Mouse (Mus musculus) CH12.LX (cell line): ENCODE results near the gene Psmd2.

Experiments
- CHD2 ChIP-seq: IDR thresholded peaks from 2 replicates; pipeline ENCODE4 v1.6.1; 2011; ENCODE audit warnings: low read length, improper control_type of control experiment
- CTCF ChIP-seq, 2 experiments: IDR thresholded peaks in 1 of 2; conservative IDR thresholded peaks in 1 of 2; 2 replicates each; pipeline ENCODE4 v1.5.1; 2011 to 2012; ENCODE audit warnings: low read depth in 2 of 2, low read length in 2 of 2, improper control_type of control experiment in 1 of 2, inconsistent platforms in 1 of 2, mild to moderate bottlenecking in 1 of 2, moderate library complexity in 1 of 2
- MAX ChIP-seq: IDR thresholded peaks from 2 replicates; pipeline ENCODE4 v1.6.1; 2011; ENCODE audit warnings: low read length, improper control_type of control experiment
- MAZ ChIP-seq: IDR thresholded peaks from 2 replicates; pipeline ENCODE4 v1.6.1; 2012; ENCODE audit warnings: low read depth, mild to moderate bottlenecking, inconsistent platforms, low read length, improper control_type of control experiment, moderate library complexity
- MEF2A ChIP-seq: IDR thresholded peaks from 2 replicates; pipeline ENCODE4 v1.6.1; 2014; ENCODE audit warnings: low read depth, mild to moderate bottlenecking, inconsistent platforms, low read length, improper control_type of control experiment, borderline replicate concordance
- POLR2A ChIP-seq: IDR thresholded peaks from 2 replicates; pipeline ENCODE4 v1.6.1; 2011; ENCODE audit warnings: low read depth, mild to moderate bottlenecking, improper control_type of control experiment, low read length
- TBP ChIP-seq: conservative IDR thresholded peaks from 2 replicates; pipeline ENCODE4 v1.6.1; 2011; ENCODE audit warnings: low read depth, low read length, improper control_type of control experiment

- TF ChIP-seq CTCF (conservative IDR thresholded peaks at IDR 0.05 in 1 of 2, IDR thresholded peaks at IDR 0.05 in 1 of 2; ENCODE audit: low read depth in 2 of 2, low read length in 2 of 2): no peak
- TF ChIP-seq TBP: no peak
- TF ChIP-seq MEF2A: no peak
- TF ChIP-seq CHD2: no peak
- TF ChIP-seq POLR2A: no peak
- no peak for TF ChIP-seq MAZ
- TF ChIP-seq MAX: no peak
Observed at GRCm38 (mm10) chr16:20651947-20652310, 477 bp downstream of the Psmd2 start.
